Mouse (Mus musculus): ENCODE results near the gene Mbd4. TPM values are rescaled to one million over a fixed set of nuclear protein-coding genes. Genes with fewer than 3 reads are reported as not detected.

The Mbd4 gene
- 9.5 and 10.9 TPM in 2 replicates for polyA plus RNA-seq (2012; rRNA removed)

GRCm38 (mm10) chr6:115853091-115853813 lies at the start of gene Mbd4, which contains the start of gene Ift122:
Gene Mbd4 (minus strand): TSS chr6:115853371.
Gene Ift122 (plus strand): TSS chr6:115853470.
- no peak for TF ChIP-seq CTCF (IDR thresholded peaks at IDR 0.05; ENCODE audit: borderline replicate concordance, insufficient read depth, low read depth, low read length)
- peak; percentile 31; the same call in 1 of the 2 replicates for TF ChIP-seq POLR2A (IDR thresholded peaks at IDR 0.05; ENCODE audit: borderline replicate concordance, insufficient read depth, low read length)
- WGBS = 2% methylated on average over 51 of the region's 51 CpGs
- Histone ChIP-seq H3K27me3 (ENCODE audit: control insufficient read depth, insufficient read depth, low read length) (no peaks in the 10 kb centered on the region), H3K4me1 (ENCODE audit: control insufficient read depth, insufficient read depth, low read length) (no peaks in the 10 kb centered on the region), H3K4me3 (replicated peaks; ENCODE audit: insufficient read depth, low read depth, low read length) (peak within 1 kb of the TSS; percentile 88), H3K27ac (ENCODE audit: insufficient read depth, low read length) (0 out of 2 replicates have a peak within 1 kb of the TSS, but pooled peaks have one; percentile 19)
- DNase-seq = peak; percentile 97 to 99

- Histone ChIP-seq H3K27me3 (ENCODE audit: control insufficient read depth, insufficient read depth, low read length) (no peaks in the 10 kb centered on the region), H3K4me1 (ENCODE audit: control insufficient read depth, insufficient read depth, low read length) (peaks cover 12% of the 10 kb centered on the region; the same call in 1 of the 2 replicates), H3K4me3 (replicated peaks; ENCODE audit: insufficient read depth, low read depth, low read length) (no peak overlapping the region), H3K27ac (ENCODE audit: insufficient read depth, low read length) (no peak overlapping the region)
- WGBS = 87% methylated on average over 3 of the region's 3 CpGs
- no peak for DNase-seq
- TF ChIP-seq POLR2A (IDR thresholded peaks at IDR 0.05; ENCODE audit: borderline replicate concordance, insufficient read depth, low read length) (no peak), CTCF (IDR thresholded peaks at IDR 0.05; ENCODE audit: borderline replicate concordance, insufficient read depth, low read depth, low read length) (no peak)
These were observed 49.4 kb upstream of the Mbd4 start for GRCm38 (mm10) chr6:115902545-115902944.

DNA sequence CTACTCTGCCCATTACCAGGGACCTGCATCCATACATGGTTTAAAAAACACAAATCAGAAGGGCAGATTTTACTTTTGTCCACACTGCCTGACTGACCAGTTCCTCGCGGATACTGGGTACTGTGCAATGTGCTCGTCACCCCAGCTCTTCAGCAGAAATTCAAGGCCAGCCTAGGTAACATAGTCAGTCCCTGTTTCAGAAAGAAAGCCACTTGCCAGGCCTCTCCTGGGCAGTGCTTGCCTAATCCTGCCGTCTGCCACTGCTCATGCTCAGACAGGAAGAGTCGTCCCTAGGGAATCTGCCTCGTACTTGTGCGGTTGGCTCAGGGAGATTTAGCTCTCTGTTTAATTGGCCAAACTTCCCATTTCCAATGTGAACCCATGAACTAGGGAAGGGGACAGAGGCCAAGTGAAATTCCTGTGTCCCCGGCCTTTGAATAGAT lies 48.3 kb upstream of the Mbd4 start:
- 0 out of 2 replicates have a peak overlapping the region, but pooled peaks have one; percentile 15 for H3K27ac ChIP-seq (ENCODE audit: insufficient read depth, low read length)
- 49% methylated on average over 8 of the region's 8 CpGs for WGBS
- H3K27me3 ChIP-seq (ENCODE audit: control insufficient read depth, insufficient read depth, low read length) = no peaks in the 10 kb centered on the region
- peak; percentile 45 to 46 for DNase-seq
- H3K4me3 ChIP-seq (replicated peaks; ENCODE audit: insufficient read depth, low read depth, low read length) = no peak overlapping the region
- TF ChIP-seq POLR2A (IDR thresholded peaks at IDR 0.05; ENCODE audit: borderline replicate concordance, insufficient read depth, low read length) (no peak), CTCF (IDR thresholded peaks at IDR 0.05; ENCODE audit: borderline replicate concordance, insufficient read depth, low read depth, low read length) (no peak)
- peaks cover 19% of the 10 kb centered on the region; the same call in 1 of the 2 replicates for H3K4me1 ChIP-seq (ENCODE audit: control insufficient read depth, insufficient read depth, low read length)

DNA sequence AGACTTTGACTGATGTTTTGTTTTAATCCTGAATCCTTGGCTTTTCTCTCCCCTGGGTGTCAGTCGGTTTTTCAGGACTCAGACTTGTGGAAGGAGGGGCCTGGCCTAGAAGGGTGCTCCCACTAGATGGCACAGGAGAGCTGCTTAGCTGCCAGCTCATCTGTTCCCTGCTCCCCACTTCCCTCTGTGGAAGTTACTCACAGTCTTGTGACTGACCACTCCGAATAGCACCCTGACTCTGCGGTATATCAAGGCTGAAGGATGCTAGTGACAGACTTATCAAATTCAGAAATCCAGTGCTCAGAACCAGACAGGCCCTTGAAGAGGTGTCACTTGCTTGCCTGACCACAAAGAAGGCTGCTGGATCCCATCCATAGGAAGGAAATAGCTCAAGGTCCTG lies 47.9 kb upstream of the Mbd4 start:
- 2% methylated on average over 3 of the region's 3 CpGs for WGBS
- TF ChIP-seq CTCF (IDR thresholded peaks at IDR 0.05; ENCODE audit: borderline replicate concordance, insufficient read depth, low read depth, low read length) (peak; percentile 99), POLR2A (IDR thresholded peaks at IDR 0.05; ENCODE audit: borderline replicate concordance, insufficient read depth, low read length) (no peak)
- no peak overlapping the region for H3K27ac ChIP-seq (ENCODE audit: insufficient read depth, low read length)
- no peak overlapping the region for H3K4me3 ChIP-seq (replicated peaks; ENCODE audit: insufficient read depth, low read depth, low read length)
- peak; percentile 82 to 85 for DNase-seq
- H3K27me3 ChIP-seq (ENCODE audit: control insufficient read depth, insufficient read depth, low read length) = no peaks in the 10 kb centered on the region
- H3K4me1 ChIP-seq (ENCODE audit: control insufficient read depth, insufficient read depth, low read length) = peaks cover 19% of the 10 kb centered on the region; the same call in 1 of the 2 replicates

DNA sequence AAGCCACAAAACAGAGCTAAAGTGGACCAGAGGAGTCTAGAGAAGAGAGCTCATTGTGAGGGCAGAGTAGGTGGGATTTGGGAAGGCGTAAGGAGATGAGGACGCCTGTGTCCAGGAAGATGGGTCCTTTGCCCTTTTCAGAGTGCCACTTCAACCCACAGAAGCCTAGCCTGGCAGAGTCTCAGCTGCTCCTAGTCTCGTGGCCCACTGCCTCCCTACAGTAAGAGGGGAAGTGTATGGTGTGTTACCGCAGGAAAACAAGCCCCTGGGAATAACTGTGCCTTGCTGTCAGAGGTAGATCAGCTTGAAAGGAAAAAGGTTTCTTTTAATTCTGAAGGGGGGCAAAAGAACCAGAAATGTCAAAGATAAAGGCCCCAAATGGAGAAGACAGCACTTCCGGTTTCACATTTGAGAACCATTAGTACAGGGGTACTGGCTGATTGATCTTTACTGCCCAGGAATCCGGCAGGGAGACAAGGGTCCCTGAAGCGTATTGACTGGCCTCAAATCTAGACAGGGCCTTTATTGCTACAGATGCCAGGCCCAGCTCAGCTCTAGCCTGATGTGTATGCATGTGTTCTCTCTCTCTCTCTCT lies 44.9 kb upstream of the Mbd4 start:
- H3K27me3 ChIP-seq (ENCODE audit: control insufficient read depth, insufficient read depth, low read length) = no peaks in the 10 kb centered on the region
- peaks cover 19% of the 10 kb centered on the region; the same call in 1 of the 2 replicates for H3K4me1 ChIP-seq (ENCODE audit: control insufficient read depth, insufficient read depth, low read length)
- H3K4me3 ChIP-seq (replicated peaks; ENCODE audit: insufficient read depth, low read depth, low read length) = no peak overlapping the region
- H3K27ac ChIP-seq (ENCODE audit: insufficient read depth, low read length) = no peak overlapping the region
- no peak for DNase-seq
- WGBS = 89% methylated on average over 7 of the region's 7 CpGs
- TF ChIP-seq CTCF (IDR thresholded peaks at IDR 0.05; ENCODE audit: borderline replicate concordance, insufficient read depth, low read depth, low read length) (no peak), POLR2A (IDR thresholded peaks at IDR 0.05; ENCODE audit: borderline replicate concordance, insufficient read depth, low read length) (no peak)

DNA sequence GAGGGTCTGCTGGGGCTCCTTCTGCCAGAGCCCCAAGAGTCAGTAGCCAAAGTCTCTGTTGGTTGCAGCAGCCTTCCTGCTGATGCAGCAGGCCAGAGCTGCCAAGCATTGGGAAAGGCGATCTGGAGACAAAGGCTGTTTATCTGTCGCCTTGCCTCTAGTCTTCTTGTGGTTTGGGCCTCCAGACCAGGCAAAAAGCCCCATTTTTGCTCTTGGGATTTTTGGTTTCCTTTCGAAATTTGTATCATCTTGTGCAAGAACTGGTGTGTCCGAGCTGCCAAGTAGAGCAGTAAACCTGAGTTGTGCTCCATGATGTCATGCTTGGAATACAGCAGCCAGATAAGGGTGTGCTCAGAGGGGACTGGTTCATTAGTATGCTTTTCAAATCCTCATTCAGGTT lies 43.9 kb upstream of the Mbd4 start:
- DNase-seq = peak in 1 of 2 experiments; percentile 43
- TF ChIP-seq CTCF (IDR thresholded peaks at IDR 0.05; ENCODE audit: borderline replicate concordance, insufficient read depth, low read depth, low read length) = no peak
- TF ChIP-seq POLR2A (IDR thresholded peaks at IDR 0.05; ENCODE audit: borderline replicate concordance, insufficient read depth, low read length) = no peak
- Histone ChIP-seq H3K27me3 (ENCODE audit: control insufficient read depth, insufficient read depth, low read length) (no peaks in the 10 kb centered on the region), H3K27ac (ENCODE audit: insufficient read depth, low read length) (no peak overlapping the region), H3K4me1 (ENCODE audit: control insufficient read depth, insufficient read depth, low read length) (peaks cover 17% of the 10 kb centered on the region; the same call in 1 of the 2 replicates), H3K4me3 (replicated peaks; ENCODE audit: insufficient read depth, low read depth, low read length) (no peak overlapping the region)
- 36% methylated on average over 4 of the region's 4 CpGs for WGBS

- no peak for TF ChIP-seq POLR2A (IDR thresholded peaks at IDR 0.05; ENCODE audit: borderline replicate concordance, insufficient read depth, low read length)
- no peak for TF ChIP-seq CTCF (IDR thresholded peaks at IDR 0.05; ENCODE audit: borderline replicate concordance, insufficient read depth, low read depth, low read length)
- Histone ChIP-seq H3K27ac (ENCODE audit: insufficient read depth, low read length) (no peak overlapping the region), H3K4me3 (replicated peaks; ENCODE audit: insufficient read depth, low read depth, low read length) (no peak overlapping the region), H3K27me3 (ENCODE audit: control insufficient read depth, insufficient read depth, low read length) (no peaks in the 10 kb centered on the region), H3K4me1 (ENCODE audit: control insufficient read depth, insufficient read depth, low read length) (peaks cover 14% of the 10 kb centered on the region)
- DNase-seq = no peak
- 70% methylated on average over 1 of the region's 1 CpGs for WGBS
These were observed 43.2 kb upstream of the Mbd4 start for GRCm38 (mm10) chr6:115896346-115896745.
